Mouse (Mus musculus) G1E (cell line): ENCODE results near the gene Taldo1.

ENCODE experiments used
- CTCF ChIP-seq: IDR thresholded peaks from 2 replicates; pipeline ENCODE4 v1.5.1; 2012; ENCODE audit warnings: low read depth, low read length, inconsistent platforms, mixed read lengths
- GATA1 ChIP-seq: IDR thresholded peaks from 2 replicates; pipeline ENCODE4 v1.6.1; 2012; ENCODE audit warnings: borderline replicate concordance, low read length, inconsistent platforms, mixed read lengths
- GATA2 ChIP-seq: IDR thresholded peaks from 2 replicates; pipeline ENCODE4 v1.6.1; 2012; ENCODE audit warnings: low read depth, low read length, inconsistent platforms, borderline replicate concordance
- POLR2AphosphoS5 ChIP-seq: IDR thresholded peaks from 2 replicates; pipeline ENCODE4 v1.6.1; 2012; ENCODE audit warnings: low read depth, low read length, inconsistent platforms; ENCODE audit not compliant: insufficient replicate concordance
- TAL1 ChIP-seq: conservative IDR thresholded peaks from 2 replicates; pipeline ENCODE4 v1.6.1; 2012; ENCODE audit warnings: low read depth, low read length, inconsistent platforms, mixed read lengths

DNA sequence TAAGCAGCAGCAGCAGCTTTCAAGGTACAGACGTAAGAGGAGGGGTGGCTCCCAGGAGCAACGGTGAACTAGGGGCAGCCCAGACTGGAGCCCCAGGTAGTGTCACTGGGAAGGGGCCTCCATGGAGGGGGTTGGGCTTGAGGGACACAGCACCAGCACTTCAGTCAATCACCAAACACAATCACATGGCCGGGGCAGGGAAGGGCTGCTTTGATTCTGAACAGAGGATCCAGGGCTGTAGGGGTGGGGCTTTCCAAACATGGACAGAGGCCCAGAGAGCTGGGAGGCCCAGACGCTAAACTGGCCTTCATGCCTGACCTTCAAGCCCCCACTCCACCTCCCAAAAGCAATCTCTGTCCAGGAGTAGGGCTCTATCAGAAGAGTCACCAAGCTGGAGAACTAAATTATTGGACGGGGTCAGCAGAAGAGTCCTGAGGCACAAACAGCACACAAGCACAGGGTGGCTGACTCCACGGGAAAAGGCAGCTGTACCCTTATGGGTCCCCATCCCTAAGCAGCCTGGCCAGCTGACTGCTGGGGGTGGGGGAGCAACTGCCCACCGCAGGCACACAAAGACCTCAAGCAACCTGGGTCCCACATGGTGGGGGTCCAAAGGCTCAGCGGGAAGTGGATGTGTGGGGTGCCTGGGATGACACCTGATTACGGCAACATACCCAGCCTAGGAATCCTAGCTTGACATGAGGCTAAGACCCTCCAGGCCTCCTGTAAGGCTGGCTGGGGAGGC, 38.0 kb downstream of the Taldo1 start:
- TF ChIP-seq CTCF (no peak), GATA1 (no peak), GATA2 (no peak), TAL1 (no peak), POLR2AphosphoS5 (no peak)
